Comparison of ENCODE assay signal across 9 mouse cellular contexts in the genomic region with DNA sequence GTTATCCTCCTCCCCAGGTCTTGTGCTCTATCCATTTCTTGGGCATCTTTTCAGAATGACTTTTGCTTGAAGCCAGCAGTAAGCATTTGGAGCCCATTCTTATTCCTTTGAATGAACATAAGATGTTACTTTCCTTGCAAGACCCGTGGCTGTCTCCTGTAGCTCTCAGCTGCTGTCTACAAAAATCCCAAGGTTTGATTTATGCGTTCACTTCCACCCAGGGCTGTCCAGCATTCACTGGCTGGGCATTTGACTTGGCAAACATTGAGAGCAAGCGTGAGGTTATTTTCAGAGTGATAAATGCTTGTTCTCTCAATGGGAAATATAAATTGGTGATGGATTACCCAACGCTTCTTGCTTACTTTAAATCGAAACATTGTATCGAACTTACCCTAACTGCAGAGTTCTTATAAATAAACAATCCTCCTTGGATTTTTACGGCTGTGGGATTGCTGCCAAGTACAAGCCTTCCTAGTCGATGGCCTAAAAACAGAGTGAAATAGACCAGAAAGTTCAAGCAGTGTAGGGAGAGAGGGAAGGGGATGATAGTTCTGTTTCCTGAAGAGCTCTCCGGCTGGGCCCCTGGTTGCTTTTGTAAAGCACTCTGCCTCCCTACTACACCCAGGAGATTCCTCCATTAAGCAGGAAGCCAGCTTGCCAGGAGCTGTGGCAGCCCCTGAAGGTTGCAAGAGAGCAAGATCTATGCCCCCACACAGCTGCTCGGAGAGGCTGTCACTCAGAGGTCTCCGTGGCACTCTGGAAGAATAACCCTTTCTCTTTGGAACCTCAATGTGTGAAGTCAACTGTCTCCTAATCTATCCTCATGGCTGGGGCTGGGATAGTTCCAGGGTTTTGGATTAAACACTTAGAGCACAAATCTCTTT.
A peak's percentile ranks its signal among the peaks of the same experiment; 100 is the strongest.
DNase-seq lines count a peak whose midpoint lies in the region; ATAC-seq and TF ChIP-seq lines count a peak whose summit lies in the region.
"Had no signal": no experiment of that assay in that cellular context is flagged by ENCODE, and none has a peak within 500 bp of the region (broad histone marks: within the 10 kb centered on the region; RNA-seq: fewer than 3 reads in every experiment).

No protein-coding gene starts in this region.

- TF ChIP-seq POLR2A in brain, embryonic 14.5 days (IDR thresholded peaks at IDR 0.05; ENCODE audit: borderline replicate concordance, extremely low read depth, insufficient read depth, insufficient read length, poor library complexity, severe bottlenecking), result no peak

- H3K36me3 ChIP-seq in embryonic facial prominence, embryonic 12.5 days, result no peaks in the 10 kb centered on the region
- H3K36me3 ChIP-seq in intestine, postnatal 0 days (ENCODE audit: control insufficient read depth, insufficient read depth), result no peaks in the 10 kb centered on the region
- no peaks in the 10 kb centered on the region for H3K36me3 ChIP-seq in midbrain, embryonic 12.5 days

- H3K9me3 ChIP-seq in embryonic facial prominence, embryonic 12.5 days, result no peaks in the 10 kb centered on the region
- no peaks in the 10 kb centered on the region for H3K9me3 ChIP-seq in intestine, postnatal 0 days (ENCODE audit: control insufficient read depth)
- no peaks in the 10 kb centered on the region for H3K9me3 ChIP-seq in midbrain, embryonic 12.5 days

- ATAC-seq in embryonic facial prominence, embryonic 12.5 days (ENCODE audit: insufficient number of reproducible peaks, insufficient read depth, low FRiP score, low TSS enrichment), result no peak
- no peak for ATAC-seq in intestine, postnatal 0 days
- ATAC-seq in midbrain, embryonic 12.5 days (ENCODE audit: low FRiP score, low read depth), result peak; percentile 81

- no peak overlapping the region for H3K4me3 ChIP-seq in embryonic facial prominence, embryonic 12.5 days
- no peak overlapping the region for H3K4me3 ChIP-seq in intestine, postnatal 0 days (ENCODE audit: low read depth, low read length)
- no peak overlapping the region for H3K4me3 ChIP-seq in midbrain, embryonic 12.5 days

- TF ChIP-seq CTCF in brain, embryonic 14.5 days (IDR thresholded peaks at IDR 0.05; ENCODE audit: borderline replicate concordance, extremely low read depth, insufficient read depth, insufficient read length), result no peak
- no peak for TF ChIP-seq CTCF in intestine, postnatal 0 days (IDR thresholded peaks at IDR 0.05; ENCODE audit: low read depth)

- WGBS in embryonic facial prominence, embryonic 12.5 days, result 46% methylated on average over 11 of the region's 11 CpGs
- 19% methylated on average over 11 of the region's 11 CpGs for WGBS in intestine, postnatal 0 days
- 37% methylated on average over 11 of the region's 11 CpGs for WGBS in midbrain, embryonic 12.5 days

- peaks cover 11% of the 10 kb centered on the region for H3K4me1 ChIP-seq in embryonic facial prominence, embryonic 12.5 days
- no peaks in the 10 kb centered on the region for H3K4me1 ChIP-seq in intestine, postnatal 0 days (replicated peaks; ENCODE audit: control insufficient read depth, insufficient read depth, low read length)
- peaks cover 15% of the 10 kb centered on the region for H3K4me1 ChIP-seq in midbrain, embryonic 12.5 days

- DNase-seq in brain, embryonic 14.5 days (ENCODE audit: low read depth), result peak; percentile 83
- DNase-seq in right cerebral cortex, adult 18-20 months, result no peak
- DNase-seq in adrenal gland, adult 2 months, result no peak
- no peak for DNase-seq in layer of hippocampus, adult 9-10 months (ENCODE audit: low spot score)
- DNase-seq: cerebellum, adult 8-10 months; lung, adult 18-20 months had no signal

- peak overlapping the region; percentile 69 for H3K27ac ChIP-seq in embryonic facial prominence, embryonic 12.5 days
- no peak overlapping the region for H3K27ac ChIP-seq in intestine, postnatal 0 days (ENCODE audit: low read depth, low read length)
- H3K27ac ChIP-seq in midbrain, embryonic 12.5 days (replicated peaks), result peak overlapping the region; percentile 56

- H3K27me3 ChIP-seq in embryonic facial prominence, embryonic 12.5 days, result no peaks in the 10 kb centered on the region
- no peaks in the 10 kb centered on the region for H3K27me3 ChIP-seq in intestine, postnatal 0 days (replicated peaks; ENCODE audit: control insufficient read depth, insufficient read depth, low read length)
- H3K27me3 ChIP-seq in midbrain, embryonic 12.5 days, result 0 out of 2 replicates have a peak, but pooled peaks cover 4% of the 10 kb centered on the region

- 0 out of 2 replicates have a peak overlapping the region, but pooled peaks have one; percentile 15 for H3K4me2 ChIP-seq in embryonic facial prominence, embryonic 12.5 days (replicated peaks)
- H3K4me2 ChIP-seq in intestine, postnatal 0 days (replicated peaks; ENCODE audit: low read depth), result peak overlapping the region; percentile 32; the same call in 1 of the 2 replicates
- no peak overlapping the region for H3K4me2 ChIP-seq in midbrain, embryonic 12.5 days (replicated peaks)

- no peak overlapping the region for H3K9ac ChIP-seq in embryonic facial prominence, embryonic 12.5 days
- no peak overlapping the region for H3K9ac ChIP-seq in intestine, postnatal 0 days (ENCODE audit: low read depth, low read length)
- H3K9ac ChIP-seq in midbrain, embryonic 12.5 days (replicated peaks), result no peak overlapping the region
